Mouse (Mus musculus): ENCODE measurements around the gene Pcp2.
"Not testable (repeated sequence)": the region's sequence is repeated elsewhere in the genome, so short reads cannot be mapped to it uniquely, and the experiment has no call there.

Pcp2 gene

DNA sequence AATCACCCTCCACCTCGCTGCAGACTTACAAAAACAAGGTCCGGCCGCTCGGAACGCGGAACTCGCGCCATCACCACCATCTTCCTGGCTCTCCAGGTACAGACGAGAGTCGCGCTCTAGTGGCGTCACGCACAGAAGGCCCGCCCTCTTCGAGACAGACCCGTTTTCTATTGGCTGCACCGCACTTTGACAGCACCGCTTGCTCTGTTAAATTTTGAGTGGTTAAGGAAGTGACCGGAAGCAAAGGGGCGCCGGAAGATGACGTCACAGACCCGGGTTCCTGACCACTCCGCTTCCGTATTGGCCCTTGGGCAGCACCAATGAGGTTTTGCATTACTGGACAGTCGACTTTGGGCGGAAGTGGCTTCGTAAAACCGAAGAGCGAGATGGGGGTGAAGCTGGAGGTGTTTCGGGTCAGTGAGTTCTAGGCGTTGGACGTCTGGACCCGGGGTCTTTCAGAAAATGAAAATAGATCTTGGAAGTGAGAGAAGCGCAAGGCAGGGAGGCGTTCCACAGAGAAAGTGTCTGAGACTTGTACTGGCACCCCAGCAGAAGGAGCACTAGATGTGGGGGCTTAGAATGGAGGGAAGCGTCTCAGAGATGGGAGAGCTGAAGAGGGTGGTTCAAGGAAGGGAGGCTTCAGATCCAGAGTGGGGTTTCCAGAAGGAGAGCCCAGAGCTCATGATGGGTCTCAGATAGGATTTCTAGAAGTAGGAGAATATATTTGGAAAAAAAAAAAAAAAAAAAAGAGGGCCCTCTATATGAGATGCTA, 4.0 kb downstream of the Pcp2 start, which contains the start of the genes Xab2 and Pet100:
Gene Xab2, minus strand, starts transcription at position 118 of the 772 bp plus-strand sequence.
Gene Pet100, plus strand, starts transcription at position 350 of the 772 bp plus-strand sequence.
- DNase-seq (ENCODE audit: low spot score): peak; percentile 100

- DNase-seq (ENCODE audit: low spot score): no peak
Measured at GRCm38 (mm10) chr8:3609816-3610150, 15.6 kb downstream of the Pcp2 start.

- DNase-seq (ENCODE audit: low spot score): no peak
Measured at GRCm38 (mm10) chr8:3609046-3609815, 16.1 kb downstream of the Pcp2 start.

DNA sequence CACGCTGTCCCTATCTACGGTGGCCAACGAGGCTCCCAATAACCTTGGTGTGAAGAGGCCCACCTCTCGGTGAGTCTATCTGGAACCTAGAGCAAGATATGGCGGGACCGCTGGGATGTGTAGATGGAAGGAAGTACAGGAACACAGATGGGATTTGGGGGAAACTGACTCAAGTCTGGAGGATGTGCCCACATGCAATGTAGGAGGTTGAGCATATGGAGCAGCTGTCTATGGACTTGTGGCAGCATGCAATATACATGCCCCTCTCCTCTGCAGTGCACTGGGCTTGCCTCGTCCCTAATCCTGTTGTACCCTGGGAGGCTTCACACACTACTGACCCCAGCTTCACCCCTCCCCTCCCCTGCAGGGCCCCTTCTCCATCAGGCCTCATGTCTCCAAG, 17.5 kb downstream of the Pcp2 start:
- no peak for DNase-seq (ENCODE audit: low spot score)

GRCm38 (mm10) chr8:3606593-3606992, 18.8 kb downstream of the Pcp2 start:
- no peak for DNase-seq (ENCODE audit: low spot score)

- DNase-seq (ENCODE audit: low spot score): no peak
Measured at GRCm38 (mm10) chr8:3603439-3603838, 21.9 kb downstream of the Pcp2 start.

DNA sequence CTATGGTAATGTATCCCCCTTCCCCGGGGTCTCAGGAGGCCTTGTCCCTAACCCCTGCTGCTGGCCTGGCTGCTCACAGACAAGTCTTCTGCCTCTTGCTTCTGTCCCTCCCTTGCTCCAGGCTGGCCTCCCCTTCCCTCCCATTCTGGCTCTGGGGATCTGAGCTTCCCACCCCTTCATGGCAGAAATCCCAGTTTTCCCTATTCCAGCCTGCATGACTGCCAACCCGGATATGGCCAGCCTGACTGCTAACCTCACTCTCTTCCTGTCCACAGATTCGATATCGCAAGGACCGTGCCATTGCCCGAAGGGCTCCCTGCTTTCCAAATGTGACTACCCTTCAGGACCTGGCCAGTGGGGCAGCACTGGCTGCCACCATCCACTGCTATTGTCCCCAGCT, 24.9 kb downstream of the Pcp2 start:
- no peak for DNase-seq (ENCODE audit: low spot score)

DNA sequence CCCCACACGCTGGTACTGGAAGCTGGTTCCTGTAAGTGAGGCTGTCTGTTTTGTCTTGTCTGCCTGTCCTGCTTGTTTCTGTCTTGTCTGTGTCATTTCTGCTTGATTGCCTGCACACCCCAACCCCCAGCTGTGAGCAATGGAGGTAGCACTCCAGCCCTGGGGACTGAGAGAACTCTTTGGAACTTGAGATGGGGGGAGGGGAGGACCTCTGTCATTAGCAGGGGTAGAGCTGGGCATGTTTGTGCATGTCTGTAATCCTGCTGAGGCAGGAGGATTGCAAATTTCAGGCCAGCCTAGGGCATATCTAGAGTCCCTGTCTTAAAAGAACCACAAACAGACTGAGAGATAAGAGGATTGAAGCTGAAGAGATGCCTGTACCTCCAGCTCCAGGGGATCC, 26.1 kb downstream of the Pcp2 start:
- no peak for DNase-seq (ENCODE audit: low spot score)

DNA sequence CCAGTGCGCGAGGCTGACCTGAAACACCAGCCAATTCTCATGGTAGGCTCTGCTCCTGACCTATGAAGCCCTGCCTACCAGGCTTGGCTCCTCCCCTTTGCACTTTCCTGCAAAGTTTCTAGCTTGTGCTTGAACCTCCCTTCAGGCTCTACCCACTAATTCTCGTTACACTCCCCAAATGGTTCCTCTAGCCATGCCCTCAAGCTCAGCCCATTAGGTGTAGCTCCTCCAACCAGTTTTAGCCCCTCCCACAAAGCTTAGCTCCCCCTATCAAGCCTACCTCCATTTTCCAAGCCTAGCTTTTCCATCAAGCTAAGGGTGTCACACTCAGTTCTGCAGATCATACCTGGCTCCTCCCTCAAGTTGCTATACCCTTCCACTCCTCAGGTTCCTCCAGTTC, 27.3 kb downstream of the Pcp2 start:
- no peak for DNase-seq (ENCODE audit: low spot score)

DNA sequence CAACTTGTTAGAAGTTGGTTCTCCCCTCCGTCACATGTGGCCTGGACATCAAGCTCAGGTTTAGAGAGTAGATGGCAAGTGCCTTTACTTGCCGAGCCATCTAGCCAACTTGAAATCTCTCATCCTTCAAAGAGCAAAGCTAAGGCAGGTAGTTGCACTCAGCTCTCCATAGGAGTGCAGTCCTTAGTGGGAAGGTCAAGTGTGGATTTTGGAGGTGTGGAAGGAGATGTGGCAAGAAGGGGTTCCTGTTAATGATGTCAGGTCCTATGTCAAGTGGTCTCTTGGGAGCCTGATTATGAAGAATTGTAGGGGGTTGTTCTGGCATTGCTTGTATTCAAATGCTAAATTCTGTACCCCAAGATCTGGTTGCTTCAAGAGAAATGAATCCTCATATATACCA, 30.9 kb downstream of the Pcp2 start:
- no peak for DNase-seq (ENCODE audit: low spot score)

GRCm38 (mm10) chr8:3593470-3593869, 31.9 kb downstream of the Pcp2 start:
- no peak for DNase-seq (ENCODE audit: low spot score)

DNA sequence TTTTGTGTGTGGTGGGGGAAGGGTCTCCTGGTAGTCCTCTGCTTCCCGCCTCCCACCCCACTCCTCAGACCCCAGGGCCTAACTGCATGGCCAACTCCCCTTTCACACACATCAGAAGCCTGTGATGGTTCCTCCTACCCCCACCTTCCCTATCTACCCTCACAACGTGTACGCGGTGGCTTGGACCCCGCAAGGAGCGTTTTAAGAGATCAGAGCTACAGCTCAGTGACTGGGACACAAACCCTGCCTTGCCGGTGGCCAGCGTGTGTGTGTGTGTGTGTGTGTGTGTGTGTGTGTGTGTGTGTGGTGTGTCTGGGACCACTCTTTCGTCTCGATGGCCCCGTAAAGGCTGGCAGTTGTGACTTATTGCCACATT, 37.1 kb downstream of the Pcp2 start:
- peak; percentile 39 for DNase-seq (ENCODE audit: low spot score)

GRCm38 (mm10) chr8:3587391-3588257, 37.7 kb downstream of the Pcp2 start:
- DNase-seq (ENCODE audit: low spot score): peak; percentile 75

- DNase-seq (ENCODE audit: low spot score): no peak
Measured at GRCm38 (mm10) chr8:3586993-3587390, 38.4 kb downstream of the Pcp2 start, which contains the start of gene Camsap3. Camsap3 (plus strand) TSS chr8:3587293.

DNA sequence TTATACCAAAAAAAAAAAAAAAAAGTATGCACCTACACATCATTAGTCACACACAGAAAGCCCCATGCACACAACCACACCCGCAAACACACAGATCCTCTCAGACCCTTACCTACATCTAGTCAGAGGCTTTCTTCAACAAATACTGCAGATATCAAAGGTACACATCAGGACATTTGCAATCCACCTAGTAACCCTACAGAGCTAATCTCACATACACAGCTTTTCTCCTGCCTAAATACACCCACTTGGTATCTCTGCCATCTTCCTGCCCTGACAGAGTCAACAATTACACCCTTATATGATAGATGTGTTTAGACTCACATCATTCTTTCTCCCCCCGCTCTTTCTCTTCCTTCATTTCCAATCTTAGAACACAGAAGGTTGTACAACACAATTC, 38.9 kb downstream of the Pcp2 start:
- DNase-seq (ENCODE audit: low spot score): no peak

GRCm38 (mm10) chr8:3581961-3582360, 43.4 kb downstream of the Pcp2 start:
- not testable (repeated sequence) for DNase-seq (ENCODE audit: low spot score)

- no peak for DNase-seq (ENCODE audit: low spot score)
Measured at GRCm38 (mm10) chr8:3579390-3580364, 45.7 kb downstream of the Pcp2 start.

GRCm38 (mm10) chr8:3576211-3576960, 49.0 kb downstream of the Pcp2 start:
- DNase-seq (ENCODE audit: low spot score): no peak

DNA sequence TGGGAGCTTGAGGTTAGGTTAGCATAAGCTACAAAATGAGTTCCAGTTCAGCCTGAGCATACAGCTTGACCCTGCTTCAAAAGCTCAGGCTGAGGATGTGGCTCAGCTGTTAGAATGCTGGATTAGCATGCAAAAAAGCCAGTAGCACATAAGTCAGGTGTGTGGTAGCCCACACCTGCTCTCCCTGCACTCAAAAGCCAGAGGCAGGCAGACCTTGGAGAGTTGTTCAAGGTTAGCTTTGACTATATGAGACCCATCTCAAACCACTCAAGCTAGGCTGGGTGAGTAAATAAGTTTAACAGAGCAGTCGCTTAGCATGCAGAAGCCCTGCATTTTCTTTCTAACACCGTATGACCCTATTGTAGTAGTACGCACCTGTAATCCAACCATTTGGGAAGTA, 50.8 kb downstream of the Pcp2 start:
- DNase-seq (ENCODE audit: low spot score): no peak
